Mouse (Mus musculus) neutrophil, adult 5-6 weeks (primary cell): ENCODE measurements around the gene Zfp84. TPM values are rescaled to one million over a fixed set of nuclear protein-coding genes. Genes with fewer than 3 reads are reported as not detected.

Experiments used
- ATAC-seq: fragments of 151-379, 151-347 bp; 2 replicates; pipeline ENCODE4 v1.8.0; 2017; ENCODE audit warnings: mild to moderate bottlenecking, moderate TSS enrichment; ENCODE audit not compliant: insufficient number of reproducible peaks, poor library complexity, low FRiP score, severe bottlenecking; ENCODE audit errors: extremely low read depth
- total RNA-seq: library from RNA; stranded (forward); fragments of 200-1000 nt; gene quantifications from 2 replicates; pipeline ENCODE4 v1.2.3, GENCODE M21; 2017

The Zfp84 gene
- total RNA-seq, 1 experiment from 2014 or later = 23.5 TPM

DNA sequence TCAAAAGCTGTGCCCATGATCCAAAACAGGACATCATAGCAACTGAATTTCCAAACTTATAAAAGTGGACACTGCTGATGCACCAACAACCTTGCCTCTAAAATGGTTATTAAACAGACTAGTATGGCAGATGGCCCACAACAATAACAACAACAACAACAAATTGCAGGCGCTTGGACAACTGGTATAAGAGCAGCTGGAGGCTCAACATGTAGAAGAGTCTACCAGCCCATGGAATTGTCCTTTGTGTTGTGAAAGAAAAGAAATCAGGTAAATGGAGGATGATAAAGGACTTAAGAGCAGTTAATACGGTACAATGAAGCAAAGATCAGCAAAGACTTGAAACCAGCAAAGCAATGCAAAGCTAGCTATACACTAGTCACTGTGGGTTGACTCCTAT is 46.0 kb downstream of the Zfp84 start:
- ATAC-seq = no peak

DNA sequence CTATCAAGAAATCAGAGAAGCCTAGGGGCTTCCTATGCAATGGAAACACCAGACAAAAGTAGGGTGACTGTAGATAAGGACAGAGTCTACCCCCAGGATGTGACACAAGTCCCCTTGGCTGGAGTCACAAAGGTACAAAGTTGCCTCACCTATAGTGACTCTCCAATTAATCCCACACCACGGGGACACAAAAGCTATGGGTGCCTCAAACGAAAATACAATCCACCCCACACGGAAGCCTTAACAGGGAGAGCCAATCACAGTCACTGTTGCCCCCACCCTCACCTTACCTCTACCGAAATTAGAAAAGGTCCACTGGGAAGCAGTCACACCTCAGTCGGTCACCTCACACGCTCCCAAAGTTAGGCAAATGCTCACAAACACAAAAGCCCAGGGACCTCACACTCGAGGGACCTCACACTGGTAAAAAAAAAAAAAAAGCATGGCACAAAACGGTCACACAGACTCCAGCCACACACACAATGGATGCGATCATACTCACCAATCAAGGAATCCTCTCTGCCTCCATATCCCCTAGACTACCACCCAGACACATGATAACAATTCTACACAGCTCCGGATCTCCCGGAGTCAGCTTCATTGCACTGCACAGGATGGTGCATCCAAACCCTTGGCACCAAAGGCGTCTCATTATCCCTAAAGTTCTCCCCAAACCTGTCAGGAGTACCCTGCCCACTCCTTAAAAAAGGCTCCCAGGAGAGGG is 46.9 kb downstream of the Zfp84 start:
- no peak for ATAC-seq

- peak; percentile 96 for ATAC-seq
Observed at GRCm38 (mm10) chr7:29815910-29816429, 47.6 kb downstream of the Zfp84 start, which contains the start of gene Zfp790. Gene Zfp790, plus strand, starts transcription at chr7:29816114.

GRCm38 (mm10) chr7:29818619-29819254 is 50.4 kb downstream of the Zfp84 start:
- ATAC-seq = peak; percentile 54; the same call in 1 of the 2 replicates

GRCm38 (mm10) chr7:29828001-29828400 is 59.6 kb downstream of the Zfp84 start:
- ATAC-seq = no peak

Other genes with a start within 250 kb of the Zfp84 start
- 8.1 and 10.8 TPM in 2 replicates for gene Sipa1l3, start 249.9 kb upstream of the Zfp84 start, total RNA-seq
- not detected in 2 replicates for gene Catsperg2, start 41.5 kb upstream of the Zfp84 start, total RNA-seq
- gene Zfp30, start 15.4 kb downstream of the Zfp84 start, total RNA-seq = 0.12 and 0.58 TPM in 2 replicates
- gene Zfp790, start 47.6 kb downstream of the Zfp84 start, total RNA-seq = 13.3 and 15.2 TPM in 2 replicates
- 10.4 and 10.7 TPM in 2 replicates for gene Zfp940, start 85.1 kb downstream of the Zfp84 start, total RNA-seq
- gene Zfp420, start 91.4 kb downstream of the Zfp84 start, total RNA-seq = 7.8 and 10.4 TPM in 2 replicates
- 9.0 and 10.8 TPM in 2 replicates for gene Zfp27, start 138.0 kb downstream of the Zfp84 start, total RNA-seq
- gene Zfp383, start 139.7 kb downstream of the Zfp84 start, total RNA-seq = 2.6 and 5.1 TPM in 2 replicates
- 7.2 and 10.9 TPM in 2 replicates for gene Zfp74, start 185.5 kb downstream of the Zfp84 start, total RNA-seq
- gene Zfp568, start 215.4 kb downstream of the Zfp84 start, total RNA-seq = 10.7 and 18.5 TPM in 2 replicates